Mouse (Mus musculus) kidney, postnatal 14 days (tissue): ENCODE measurements around the gene Zfp512b.

Experiments
- DNase-seq: peaks from one replicate; pipeline ENCODE4 v3.0.0; 2022; ENCODE audit warnings: mixed read lengths

The Zfp512b gene

GRCm38 (mm10) chr2:181592231-181593041 is at the start of gene Zfp512b:
Gene Zfp512b (minus strand): TSS chr2:181592803.
- DNase-seq: peak; percentile 81

GRCm38 (mm10) chr2:181635865-181636264 is 43.3 kb upstream of the Zfp512b start:
- DNase-seq: no peak

DNA sequence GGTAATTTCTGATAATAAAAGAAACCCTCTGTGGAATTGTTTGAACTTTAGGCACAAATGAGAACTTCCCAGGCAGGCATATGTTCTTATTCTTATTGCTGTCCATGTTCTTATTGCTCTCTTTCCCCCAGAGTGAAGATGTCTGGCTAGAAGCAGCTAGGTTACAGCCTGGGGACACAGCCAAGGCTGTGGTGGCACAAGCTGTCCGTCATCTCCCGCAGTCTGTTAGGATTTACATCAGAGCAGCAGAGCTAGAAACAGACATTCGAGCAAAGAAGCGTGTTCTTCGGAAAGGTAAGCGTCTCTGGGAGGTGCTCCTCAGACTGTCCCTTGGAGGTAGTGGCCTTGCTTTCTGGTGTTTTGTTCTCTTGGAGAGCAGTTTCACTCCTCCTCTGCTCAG is 40.0 kb upstream of the Zfp512b start:
- DNase-seq: no peak

DNA sequence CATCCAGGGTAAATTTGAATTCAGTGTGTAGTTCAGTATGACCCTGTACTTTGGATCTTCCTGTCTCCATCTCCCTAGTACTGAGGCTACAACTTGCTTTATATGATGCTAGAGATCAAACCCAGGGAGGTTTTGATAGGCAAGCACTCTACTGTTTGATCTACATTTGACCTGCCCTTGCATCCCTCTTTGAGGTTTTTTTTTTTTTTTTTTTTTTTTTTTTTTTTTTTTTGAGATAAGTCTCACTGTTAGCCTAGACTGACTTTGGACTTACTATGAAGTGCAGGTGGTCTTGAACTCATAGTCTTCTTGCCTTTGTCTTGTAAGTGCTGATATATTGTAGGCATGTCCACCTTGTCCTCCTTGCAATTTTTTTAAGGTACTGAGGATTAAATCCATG is 35.9 kb upstream of the Zfp512b start:
- no peak for DNase-seq

DNA sequence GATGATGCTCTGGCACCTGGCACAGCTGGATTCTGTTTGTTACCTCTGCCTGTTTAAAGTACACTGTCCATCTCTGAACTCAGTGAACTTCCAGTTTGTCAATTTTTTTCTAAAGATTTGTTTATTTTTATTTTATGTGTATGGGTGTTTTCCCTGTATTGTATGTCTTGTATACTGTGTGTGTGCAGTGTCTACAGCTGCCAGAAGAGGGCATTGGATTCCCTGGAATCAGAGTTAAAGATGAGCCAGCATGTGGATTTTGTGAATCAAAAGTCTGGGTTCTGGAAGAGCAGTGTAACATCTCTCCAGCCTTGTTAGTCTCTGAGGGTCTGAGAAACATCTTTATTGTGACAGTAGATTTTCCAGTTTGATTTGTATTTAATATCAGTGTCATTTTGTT is 30.8 kb upstream of the Zfp512b start:
- peak; percentile 43 for DNase-seq

GRCm38 (mm10) chr2:181618761-181619495 is 26.3 kb upstream of the Zfp512b start:
- DNase-seq: no peak

DNA sequence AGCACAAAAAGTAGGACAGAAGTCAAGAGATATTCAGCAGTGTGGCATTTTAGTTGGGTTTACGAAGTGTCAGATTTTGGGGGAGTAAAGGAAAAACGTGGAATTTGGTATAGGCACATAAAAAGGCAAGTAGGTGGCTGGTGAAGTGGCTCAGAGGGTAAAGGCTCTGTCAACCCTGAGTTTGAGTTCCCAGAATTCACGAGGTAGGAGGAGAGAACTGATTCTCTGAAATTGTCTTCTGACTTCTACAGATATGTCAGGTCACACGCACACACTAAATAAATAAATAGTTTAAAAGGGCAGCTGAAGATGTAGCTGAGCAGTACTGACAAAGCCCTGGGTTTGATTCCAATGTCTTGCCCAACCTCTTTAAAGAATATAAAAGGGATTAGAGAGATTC is 9.8 kb upstream of the Zfp512b start:
- no peak for DNase-seq

- DNase-seq: no peak
Observed at GRCm38 (mm10) chr2:181601751-181602145, 9.1 kb upstream of the Zfp512b start.

DNA sequence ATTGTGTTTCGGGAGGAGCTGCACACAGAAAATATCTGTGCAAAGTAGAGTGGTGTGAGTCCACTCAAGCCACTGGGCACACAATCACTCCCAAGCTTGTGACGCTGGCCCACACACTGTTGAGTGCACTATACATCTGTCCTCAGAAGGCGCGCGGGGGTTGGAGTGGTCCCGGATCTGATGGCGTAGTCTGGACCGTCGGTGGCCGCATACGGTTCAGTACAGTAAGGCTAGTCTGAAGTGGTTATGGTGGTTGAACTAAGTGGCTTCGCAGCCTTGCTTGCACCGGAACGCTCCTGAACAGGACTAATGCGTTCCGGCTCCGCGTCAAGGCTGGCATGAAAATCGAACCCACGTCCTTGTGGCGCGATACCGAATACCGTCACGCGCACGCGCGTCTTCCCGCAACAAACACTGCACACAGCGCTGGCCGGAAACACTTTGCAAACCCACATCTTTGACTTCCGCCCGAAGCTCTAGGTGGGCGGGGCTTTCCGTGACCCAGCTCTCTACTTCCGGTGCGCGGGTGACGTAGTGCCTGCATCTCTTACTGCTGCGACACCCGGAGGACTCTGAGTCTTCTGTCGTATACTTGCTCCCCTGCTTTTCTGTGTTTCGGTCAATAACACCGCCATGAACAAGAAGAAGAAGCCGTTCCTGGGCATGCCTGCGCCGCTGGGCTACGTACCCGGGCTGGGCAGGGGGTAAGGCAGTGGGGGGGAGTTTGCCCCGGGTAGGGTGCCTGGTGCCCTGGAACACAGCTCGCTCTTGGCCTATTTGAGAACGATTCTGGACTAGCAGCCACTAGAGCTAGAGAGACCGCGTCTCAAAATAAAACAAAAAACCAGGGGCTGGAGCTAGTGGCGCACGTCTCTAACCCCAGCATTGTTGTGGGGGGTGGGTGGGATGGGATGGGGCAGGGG is 8.5 kb upstream of the Zfp512b start:
- DNase-seq: peak; percentile 98

DNA sequence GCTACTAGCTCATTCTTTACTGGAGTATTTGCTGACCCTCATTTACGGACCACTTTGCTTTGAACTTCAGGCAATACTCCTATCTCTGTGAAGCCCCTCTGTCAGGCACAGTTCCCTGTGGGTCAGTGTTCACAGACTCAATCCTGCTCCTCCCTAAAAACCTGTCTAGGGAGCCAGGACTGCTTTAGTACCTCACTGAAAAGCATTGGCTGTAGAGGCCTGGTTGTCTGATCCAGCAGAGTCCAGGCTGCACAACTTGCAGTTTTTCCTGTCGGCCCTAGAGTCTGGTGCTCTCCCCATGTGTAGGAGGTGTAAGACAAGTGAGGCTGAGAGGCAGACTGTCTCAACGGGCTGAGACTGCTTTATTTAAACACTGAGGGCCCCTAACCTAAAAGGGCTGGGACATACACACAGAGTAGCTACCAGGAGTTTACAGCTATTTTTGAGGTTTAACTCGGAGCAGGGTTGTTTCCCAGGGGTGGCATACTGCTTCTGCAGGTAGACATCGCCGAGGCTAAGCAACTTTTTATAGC is 7.7 kb upstream of the Zfp512b start:
- no peak for DNase-seq

GRCm38 (mm10) chr2:181598454-181599351 is 6.1 kb upstream of the Zfp512b start, which contains the start of gene Samd10:
Gene Samd10 (minus strand): TSS chr2:181599212.
- DNase-seq: peak; percentile 80

DNA sequence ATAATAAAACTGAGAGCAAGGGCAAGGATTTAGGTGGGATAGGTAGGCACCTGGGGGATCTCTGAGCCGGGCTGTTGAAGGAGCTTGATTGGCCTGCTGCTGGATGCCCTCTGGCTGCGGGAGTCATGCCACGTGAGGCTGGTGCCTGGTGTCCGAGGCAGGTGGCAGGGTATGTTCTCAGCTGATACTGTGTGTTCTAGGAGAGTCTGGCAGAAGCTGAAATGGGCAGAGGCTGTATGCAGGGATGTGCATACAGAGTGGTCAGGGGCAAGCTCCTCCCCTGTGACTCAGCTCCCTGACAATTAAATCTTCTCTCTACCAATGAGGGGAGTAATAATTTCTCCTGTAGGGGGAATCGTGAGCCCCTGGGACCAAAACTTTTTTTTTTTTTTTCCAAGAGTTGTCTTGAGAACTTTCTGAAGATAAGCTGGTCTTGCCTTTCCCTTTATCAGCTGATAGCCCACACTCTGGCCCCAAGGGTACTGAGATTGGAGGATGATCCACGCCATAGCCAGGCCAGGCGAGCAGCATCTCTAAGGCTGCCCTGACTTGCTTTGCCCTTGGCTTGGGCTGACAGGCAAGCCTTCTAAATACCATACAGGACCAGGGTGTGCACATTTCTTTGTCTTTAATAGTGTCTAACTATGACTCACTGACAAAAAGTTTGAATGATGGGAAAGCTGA is 4.9 kb upstream of the Zfp512b start:
- no peak for DNase-seq

DNA sequence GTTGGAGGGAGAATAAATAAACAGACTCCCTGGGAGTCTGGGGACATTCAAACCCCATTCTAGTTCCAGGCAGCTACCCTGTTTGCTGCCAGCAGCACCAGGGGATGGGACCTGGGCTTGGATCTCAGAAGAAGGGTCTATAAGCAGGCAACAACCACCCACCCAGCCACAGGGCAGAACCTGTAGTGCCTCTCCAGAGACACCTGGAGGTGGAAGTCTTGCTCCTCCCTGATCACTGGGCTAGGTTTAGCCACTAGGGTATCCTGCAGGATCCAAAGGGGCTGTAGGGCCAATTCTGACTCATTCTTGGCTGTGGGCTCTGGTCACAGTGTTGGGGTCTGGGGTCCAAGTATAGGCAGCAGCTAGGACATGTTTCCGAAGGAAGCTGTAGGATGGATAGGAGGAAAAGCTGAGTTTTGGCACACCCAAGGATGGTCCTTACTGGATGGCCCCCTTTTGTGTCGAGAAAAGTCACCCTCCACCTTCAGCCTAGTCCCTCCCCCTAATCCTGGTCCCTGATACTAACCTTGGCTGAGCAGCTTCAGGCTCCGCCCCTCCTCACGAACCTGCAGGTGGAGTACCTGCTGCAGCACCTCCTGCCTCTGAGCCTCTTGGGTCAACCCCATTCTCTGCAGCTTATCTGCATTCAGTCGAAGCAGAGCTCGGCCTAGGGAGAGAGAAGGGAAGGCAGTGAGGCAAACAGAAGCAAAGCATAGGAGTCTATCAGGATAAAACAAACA is 3.8 kb upstream of the Zfp512b start:
- DNase-seq: no peak

DNA sequence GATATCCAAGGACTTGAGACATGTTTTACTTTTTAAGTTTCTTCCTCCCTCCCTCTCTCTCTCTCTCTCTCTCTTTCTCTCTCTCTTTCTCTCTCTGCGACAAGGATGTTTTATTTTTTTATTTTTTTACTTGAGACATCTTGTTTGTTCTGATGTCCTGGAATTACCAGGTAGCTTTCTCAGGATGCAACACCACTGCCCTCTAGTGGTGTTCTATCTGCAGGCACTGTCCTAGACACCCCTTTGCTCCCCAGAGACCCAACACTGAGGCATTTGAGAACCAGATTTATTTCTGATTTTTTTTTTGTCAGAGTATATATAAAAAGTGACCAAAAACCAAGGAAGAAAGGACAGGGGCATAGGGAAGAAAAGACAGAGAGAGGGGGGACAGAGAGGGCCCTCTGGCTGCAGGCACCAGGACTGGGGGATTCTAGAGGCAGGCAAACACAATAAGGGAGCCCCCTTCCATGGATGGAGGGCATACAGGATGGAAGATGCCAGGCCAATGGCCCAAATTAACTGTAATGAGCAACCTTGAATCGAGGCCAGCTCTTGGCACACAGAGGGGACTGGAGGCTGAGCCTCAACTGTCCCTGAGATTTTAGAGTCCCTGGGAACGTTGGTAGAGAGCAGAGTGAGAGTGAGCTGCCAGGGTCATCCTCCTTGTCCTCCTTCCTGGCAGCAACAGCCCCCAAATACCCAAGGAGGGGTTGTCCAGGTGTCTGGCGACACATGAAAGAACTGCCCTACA is 2.5 kb upstream of the Zfp512b start:
- DNase-seq: peak; percentile 59

- no peak for DNase-seq
Observed at GRCm38 (mm10) chr2:181593937-181594336, 1.3 kb upstream of the Zfp512b start.

- no peak for DNase-seq
Observed at GRCm38 (mm10) chr2:181593042-181593421, 429 bp upstream of the Zfp512b start.

GRCm38 (mm10) chr2:181591528-181592085 is 996 bp downstream of the Zfp512b start, which contains the start of gene Prpf6:
Gene Prpf6 (plus strand): TSS chr2:181591868.
- peak; percentile 44 for DNase-seq

DNA sequence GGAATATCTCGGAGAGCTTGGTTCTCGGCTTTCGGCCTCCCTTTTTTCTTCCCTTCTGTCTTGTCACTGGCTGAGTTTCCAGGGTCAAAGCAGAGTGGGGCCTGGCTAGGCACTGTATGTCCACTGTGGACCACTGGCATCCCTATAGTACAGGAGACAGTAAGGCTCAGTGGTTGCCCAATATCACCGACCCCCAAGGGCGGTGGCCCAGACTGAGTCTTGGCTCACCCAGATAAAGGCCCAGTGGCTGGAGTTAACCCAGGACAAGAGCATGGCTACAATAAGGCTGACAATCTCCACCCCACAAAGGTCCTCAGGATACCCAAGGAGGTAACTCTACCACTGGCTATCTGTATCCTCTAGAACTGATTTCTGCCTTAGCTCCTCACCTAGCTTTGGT is 2.1 kb downstream of the Zfp512b start:
- no peak for DNase-seq

DNA sequence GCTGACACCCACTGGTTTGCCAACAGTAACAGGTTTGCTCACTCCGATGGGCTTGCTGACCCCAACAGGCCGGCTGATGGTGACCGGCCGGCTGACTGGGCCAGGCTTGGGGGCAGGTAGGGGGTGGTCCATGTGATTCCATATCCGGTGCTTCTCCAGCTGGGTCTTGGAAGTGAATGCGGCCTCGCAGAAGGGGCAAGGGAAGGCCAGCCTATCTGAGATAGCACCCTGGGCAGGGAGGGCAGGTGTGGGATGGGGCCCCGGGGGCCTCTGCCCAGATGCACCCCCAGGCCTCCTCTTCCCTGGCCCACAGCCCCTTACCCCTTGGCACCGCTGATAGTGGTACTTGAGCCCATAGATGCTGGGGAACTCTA is 2.9 kb downstream of the Zfp512b start:
- no peak for DNase-seq
